Mouse (Mus musculus) E14TG2a.4 (cell line): ENCODE results near the gene Lrrk2.

ENCODE experiments used
- H3K27me3 ChIP-seq: 2 replicates; pipeline ENCODE4 v1.6.1; 2014; ENCODE audit warnings: low read length, control low read depth; ENCODE audit not compliant: insufficient read depth
- H3K36me3 ChIP-seq: 2 replicates; pipeline ENCODE4 v1.6.1; 2014; ENCODE audit warnings: low read length, control low read depth; ENCODE audit not compliant: insufficient read depth
- H3K4me1 ChIP-seq: replicated peaks from 2 replicates; pipeline ENCODE4 v1.6.1; 2014; ENCODE audit warnings: low read depth, low read length, control low read depth
- H3K4me3 ChIP-seq: replicated peaks from 2 replicates; pipeline ENCODE4 v1.5.1; 2014; ENCODE audit warnings: mild to moderate bottlenecking, low read length
- H3K9me3 ChIP-seq: 2 replicates; pipeline ENCODE4 v1.6.1; 2014; ENCODE audit warnings: low read length, control low read depth
- CTCF ChIP-seq: conservative IDR thresholded peaks from 2 replicates; pipeline ENCODE4 v1.5.1; 2014; ENCODE audit warnings: low read length
- NANOG ChIP-seq: IDR thresholded peaks from 2 replicates; pipeline ENCODE4 v1.6.1; 2014; ENCODE audit warnings: borderline replicate concordance, low read length, mixed read lengths
- POU5F1 ChIP-seq: IDR thresholded peaks from 2 replicates; pipeline ENCODE4 v1.6.1; 2014; ENCODE audit warnings: low read length, borderline replicate concordance

Gene Lrrk2

GRCm38 (mm10) chr15:91672645-91673568, at the start of gene Lrrk2:
Lrrk2 (plus strand) TSS chr15:91673175.
- TF ChIP-seq NANOG: no peak
- TF ChIP-seq CTCF: no peak
- TF ChIP-seq POU5F1: no peak
- Histone ChIP-seq H3K9me3 (no peaks in the 10 kb centered on the region), H3K4me1 (peaks cover 11% of the 10 kb centered on the region), H3K4me3 (peak within 1 kb of the TSS; percentile 66), H3K36me3 (no peaks in the 10 kb centered on the region), H3K27me3 (peaks cover 23% of the 10 kb centered on the region)

GRCm38 (mm10) chr15:91624475-91624874, 48.5 kb upstream of the Lrrk2 start:
- Histone ChIP-seq H3K4me3 (no peak overlapping the region), H3K4me1 (no peaks in the 10 kb centered on the region), H3K27me3 (no peaks in the 10 kb centered on the region), H3K36me3 (no peaks in the 10 kb centered on the region), H3K9me3 (no peaks in the 10 kb centered on the region)
- TF ChIP-seq CTCF: no peak
- TF ChIP-seq NANOG: no peak
- no peak for TF ChIP-seq POU5F1

GRCm38 (mm10) chr15:91629137-91629536, 43.8 kb upstream of the Lrrk2 start:
- Histone ChIP-seq H3K4me1 (no peaks in the 10 kb centered on the region), H3K27me3 (no peaks in the 10 kb centered on the region), H3K36me3 (no peaks in the 10 kb centered on the region), H3K9me3 (peaks cover 4% of the 10 kb centered on the region; the same call in 1 of the 2 replicates), H3K4me3 (no peak overlapping the region)
- no peak for TF ChIP-seq CTCF

GRCm38 (mm10) chr15:91632473-91632872, 40.5 kb upstream of the Lrrk2 start:
- no peaks in the 10 kb centered on the region for H3K27me3 ChIP-seq
- H3K4me3 ChIP-seq: no peak overlapping the region
- TF ChIP-seq POU5F1 (no peak), CTCF (no peak), NANOG (no peak)
- H3K9me3 ChIP-seq: peaks cover 4% of the 10 kb centered on the region; the same call in 1 of the 2 replicates
- no peaks in the 10 kb centered on the region for H3K36me3 ChIP-seq
- no peaks in the 10 kb centered on the region for H3K4me1 ChIP-seq

- no peaks in the 10 kb centered on the region for H3K36me3 ChIP-seq
- TF ChIP-seq POU5F1 (no peak), NANOG (no peak), CTCF (no peak)
Observed at GRCm38 (mm10) chr15:91633051-91633450, 39.9 kb upstream of the Lrrk2 start.

GRCm38 (mm10) chr15:91633806-91634205, 39.2 kb upstream of the Lrrk2 start:
- no peaks in the 10 kb centered on the region for H3K27me3 ChIP-seq
- H3K4me1 ChIP-seq: no peaks in the 10 kb centered on the region
- no peak overlapping the region for H3K4me3 ChIP-seq
- H3K36me3 ChIP-seq: no peaks in the 10 kb centered on the region
- no peak for TF ChIP-seq CTCF
- no peak for TF ChIP-seq POU5F1
- TF ChIP-seq NANOG: no peak
- peaks cover 4% of the 10 kb centered on the region; the same call in 1 of the 2 replicates for H3K9me3 ChIP-seq

More at GRCm38 (mm10) chr15:91633051-91633450, 39.9 kb upstream of the Lrrk2 start:
- no peaks in the 10 kb centered on the region for H3K4me1 ChIP-seq
- peaks cover 4% of the 10 kb centered on the region; the same call in 1 of the 2 replicates for H3K9me3 ChIP-seq
- H3K4me3 ChIP-seq: no peak overlapping the region
- H3K27me3 ChIP-seq: no peaks in the 10 kb centered on the region

- H3K4me3 ChIP-seq: no peak overlapping the region
- no peaks in the 10 kb centered on the region for H3K36me3 ChIP-seq
- H3K4me1 ChIP-seq: no peaks in the 10 kb centered on the region
- peaks cover 4% of the 10 kb centered on the region; the same call in 1 of the 2 replicates for H3K9me3 ChIP-seq
- no peaks in the 10 kb centered on the region for H3K27me3 ChIP-seq
- TF ChIP-seq NANOG (no peak), CTCF (no peak), POU5F1 (no peak)
Observed at GRCm38 (mm10) chr15:91634236-91634635, 38.7 kb upstream of the Lrrk2 start.

- Histone ChIP-seq H3K36me3 (no peaks in the 10 kb centered on the region), H3K9me3 (peaks cover 2% of the 10 kb centered on the region; the same call in 1 of the 2 replicates), H3K27me3 (no peaks in the 10 kb centered on the region), H3K4me1 (no peaks in the 10 kb centered on the region), H3K4me3 (no peak overlapping the region)
- TF ChIP-seq CTCF: no peak
- TF ChIP-seq NANOG: no peak
- no peak for TF ChIP-seq POU5F1
Observed at GRCm38 (mm10) chr15:91641631-91642030, 31.3 kb upstream of the Lrrk2 start.

GRCm38 (mm10) chr15:91642682-91643306, 30.2 kb upstream of the Lrrk2 start:
- peaks cover 2% of the 10 kb centered on the region; the same call in 1 of the 2 replicates for H3K9me3 ChIP-seq
- no peaks in the 10 kb centered on the region for H3K27me3 ChIP-seq
- no peaks in the 10 kb centered on the region for H3K36me3 ChIP-seq
- TF ChIP-seq POU5F1 (no peak), NANOG (no peak), CTCF (no peak)
- no peaks in the 10 kb centered on the region for H3K4me1 ChIP-seq
- no peak overlapping the region for H3K4me3 ChIP-seq
